Mouse (Mus musculus): ENCODE results near the gene Tubg1. TPM values are rescaled to one million over a fixed set of nuclear protein-coding genes. Genes with fewer than 3 reads are reported as not detected.

The Tubg1 gene
- polyA plus RNA-seq, 1 experiment, result 87.5 TPM

- Histone ChIP-seq H3K36me3 (ENCODE audit: control insufficient read depth, insufficient read depth) (no peaks in the 10 kb centered on the region), H3K27me3 (ENCODE audit: control insufficient read depth, insufficient read depth, insufficient read length) (no peaks in the 10 kb centered on the region), H3ac (ENCODE audit: control insufficient read depth, insufficient read length) (no peak overlapping the region), H3K4me2 (ENCODE audit: low read depth) (no peak overlapping the region), H3K4me3 (no peak overlapping the region), H3K79me2 (ENCODE audit: control insufficient read depth, insufficient read depth) (no peaks in the 10 kb centered on the region)
- TF ChIP-seq MYOD1 (IDR thresholded peaks at IDR 0.05; ENCODE audit: control insufficient read depth in 1 of 3, insufficient read length in 2 of 3, low read depth in 2 of 3) (no peak), TCF12 (IDR thresholded peaks at IDR 0.05; ENCODE audit: insufficient read depth, poor library complexity, severe bottlenecking) (no peak), POLR2AphosphoS2 (IDR thresholded peaks at IDR 0.05; ENCODE audit: insufficient read length, low read depth) (no peak), MAX (IDR thresholded peaks at IDR 0.05; ENCODE audit: low read depth) (no peak), CEBPB (IDR thresholded peaks at IDR 0.05; ENCODE audit: insufficient read depth, poor library complexity, severe bottlenecking) (no peak), E2F4 (IDR thresholded peaks at IDR 0.05; ENCODE audit: insufficient read depth) (no peak), USF1 (IDR thresholded peaks at IDR 0.05; ENCODE audit: low read depth) (no peak)
These were observed 21.4 kb downstream of the Tubg1 start for GRCm38 (mm10) chr11:101141088-101141487.

GRCm38 (mm10) chr11:101142215-101142967 lies 22.7 kb downstream of the Tubg1 start:
- no peak overlapping the region for H3ac ChIP-seq (ENCODE audit: control insufficient read depth, insufficient read length)
- H3K27me3 ChIP-seq (ENCODE audit: control insufficient read depth, insufficient read depth, insufficient read length), result no peaks in the 10 kb centered on the region
- TF ChIP-seq MYOG (IDR thresholded peaks at IDR 0.05; ENCODE audit: control insufficient read depth in 1 of 3, insufficient read depth in 1 of 3, insufficient read length in 2 of 3, low read depth in 2 of 3), result no peak
- TF ChIP-seq MAX (IDR thresholded peaks at IDR 0.05; ENCODE audit: low read depth), result no peak
- TF ChIP-seq REST (IDR thresholded peaks at IDR 0.05; ENCODE audit: insufficient read depth, insufficient read length), result no peak
- TF ChIP-seq E2F4 (IDR thresholded peaks at IDR 0.05; ENCODE audit: insufficient read depth), result no peak
- TF ChIP-seq TCF3 (IDR thresholded peaks at IDR 0.05; ENCODE audit: insufficient read length, low read depth), result no peak
- TF ChIP-seq POLR2A (IDR thresholded peaks at IDR 0.05; ENCODE audit: insufficient read length, low read depth), result no peak
- TF ChIP-seq CEBPB (IDR thresholded peaks at IDR 0.05; ENCODE audit: insufficient read depth, poor library complexity, severe bottlenecking), result no peak
- no peak for TF ChIP-seq MYOD1 (IDR thresholded peaks at IDR 0.05; ENCODE audit: control insufficient read depth in 1 of 3, insufficient read length in 2 of 3, low read depth in 2 of 3)
- TF ChIP-seq TCF12 (IDR thresholded peaks at IDR 0.05; ENCODE audit: insufficient read depth, poor library complexity, severe bottlenecking), result no peak
- no peak for TF ChIP-seq POLR2AphosphoS2 (IDR thresholded peaks at IDR 0.05; ENCODE audit: insufficient read length, low read depth)
- no peak for TF ChIP-seq USF1 (IDR thresholded peaks at IDR 0.05; ENCODE audit: low read depth)
- TF ChIP-seq SRF (IDR thresholded peaks at IDR 0.05; ENCODE audit: control insufficient read depth, insufficient read length, low read depth), result no peak
- H3K4me2 ChIP-seq (ENCODE audit: low read depth), result no peak overlapping the region
- no peak overlapping the region for H3K4me3 ChIP-seq
- H3K36me3 ChIP-seq (ENCODE audit: control insufficient read depth, insufficient read depth), result no peaks in the 10 kb centered on the region
- no peaks in the 10 kb centered on the region for H3K79me2 ChIP-seq (ENCODE audit: control insufficient read depth, insufficient read depth)

GRCm38 (mm10) chr11:101143338-101144225 lies 23.8 kb downstream of the Tubg1 start:
- Histone ChIP-seq H3K4me2 (ENCODE audit: low read depth) (peak overlapping the region; percentile 6), H3ac (ENCODE audit: control insufficient read depth, insufficient read length) (no peak overlapping the region), H3K27me3 (ENCODE audit: control insufficient read depth, insufficient read depth, insufficient read length) (no peaks in the 10 kb centered on the region), H3K79me2 (ENCODE audit: control insufficient read depth, insufficient read depth) (no peaks in the 10 kb centered on the region), H3K36me3 (ENCODE audit: control insufficient read depth, insufficient read depth) (no peaks in the 10 kb centered on the region), H3K4me3 (no peak overlapping the region)
- TF ChIP-seq TCF3 (IDR thresholded peaks at IDR 0.05; ENCODE audit: insufficient read length, low read depth) (no peak), USF1 (IDR thresholded peaks at IDR 0.05; ENCODE audit: low read depth) (no peak), MAX (IDR thresholded peaks at IDR 0.05; ENCODE audit: low read depth) (no peak), POLR2AphosphoS2 (IDR thresholded peaks at IDR 0.05; ENCODE audit: insufficient read length, low read depth) (no peak), CEBPB (IDR thresholded peaks at IDR 0.05; ENCODE audit: insufficient read depth, poor library complexity, severe bottlenecking) (no peak), MYOD1 (IDR thresholded peaks at IDR 0.05; ENCODE audit: control insufficient read depth in 1 of 3, insufficient read length in 2 of 3, low read depth in 2 of 3) (no peak), REST (IDR thresholded peaks at IDR 0.05; ENCODE audit: insufficient read depth, insufficient read length) (no peak), MYOG (IDR thresholded peaks at IDR 0.05; ENCODE audit: control insufficient read depth in 1 of 3, insufficient read depth in 1 of 3, insufficient read length in 2 of 3, low read depth in 2 of 3) (no peak), POLR2A (IDR thresholded peaks at IDR 0.05; ENCODE audit: insufficient read length, low read depth) (no peak)

- Histone ChIP-seq H3K27me3 (ENCODE audit: control insufficient read depth, insufficient read depth, insufficient read length) (no peaks in the 10 kb centered on the region), H3K36me3 (ENCODE audit: control insufficient read depth, insufficient read depth) (no peaks in the 10 kb centered on the region), H3ac (ENCODE audit: control insufficient read depth, insufficient read length) (no peak overlapping the region), H3K4me2 (ENCODE audit: low read depth) (no peak overlapping the region), H3K4me3 (no peak overlapping the region), H3K79me2 (ENCODE audit: control insufficient read depth, insufficient read depth) (no peaks in the 10 kb centered on the region)
- TF ChIP-seq MAX (IDR thresholded peaks at IDR 0.05; ENCODE audit: low read depth), result no peak
- TF ChIP-seq REST (IDR thresholded peaks at IDR 0.05; ENCODE audit: insufficient read depth, insufficient read length), result no peak
- no peak for TF ChIP-seq MYOD1 (IDR thresholded peaks at IDR 0.05; ENCODE audit: control insufficient read depth in 1 of 3, insufficient read length in 2 of 3, low read depth in 2 of 3)
- TF ChIP-seq CEBPB (IDR thresholded peaks at IDR 0.05; ENCODE audit: insufficient read depth, poor library complexity, severe bottlenecking), result no peak
- no peak for TF ChIP-seq TCF12 (IDR thresholded peaks at IDR 0.05; ENCODE audit: insufficient read depth, poor library complexity, severe bottlenecking)
- TF ChIP-seq MYOG (IDR thresholded peaks at IDR 0.05; ENCODE audit: control insufficient read depth in 1 of 3, insufficient read depth in 1 of 3, insufficient read length in 2 of 3, low read depth in 2 of 3), result no peak
- no peak for TF ChIP-seq TCF3 (IDR thresholded peaks at IDR 0.05; ENCODE audit: insufficient read length, low read depth)
- TF ChIP-seq SRF (IDR thresholded peaks at IDR 0.05; ENCODE audit: control insufficient read depth, insufficient read length, low read depth), result no peak
- no peak for TF ChIP-seq E2F4 (IDR thresholded peaks at IDR 0.05; ENCODE audit: insufficient read depth)
- TF ChIP-seq USF1 (IDR thresholded peaks at IDR 0.05; ENCODE audit: low read depth), result no peak
These were observed 26.6 kb downstream of the Tubg1 start for GRCm38 (mm10) chr11:101146377-101146776.
